Mouse (Mus musculus): ENCODE data around the gene Enthd1. TPM values are rescaled to one million over a fixed set of nuclear protein-coding genes. Genes with fewer than 3 reads are reported as not detected.

Gene Enthd1
- total RNA-seq, 1 experiment from 2014 or later, result not detected

DNA sequence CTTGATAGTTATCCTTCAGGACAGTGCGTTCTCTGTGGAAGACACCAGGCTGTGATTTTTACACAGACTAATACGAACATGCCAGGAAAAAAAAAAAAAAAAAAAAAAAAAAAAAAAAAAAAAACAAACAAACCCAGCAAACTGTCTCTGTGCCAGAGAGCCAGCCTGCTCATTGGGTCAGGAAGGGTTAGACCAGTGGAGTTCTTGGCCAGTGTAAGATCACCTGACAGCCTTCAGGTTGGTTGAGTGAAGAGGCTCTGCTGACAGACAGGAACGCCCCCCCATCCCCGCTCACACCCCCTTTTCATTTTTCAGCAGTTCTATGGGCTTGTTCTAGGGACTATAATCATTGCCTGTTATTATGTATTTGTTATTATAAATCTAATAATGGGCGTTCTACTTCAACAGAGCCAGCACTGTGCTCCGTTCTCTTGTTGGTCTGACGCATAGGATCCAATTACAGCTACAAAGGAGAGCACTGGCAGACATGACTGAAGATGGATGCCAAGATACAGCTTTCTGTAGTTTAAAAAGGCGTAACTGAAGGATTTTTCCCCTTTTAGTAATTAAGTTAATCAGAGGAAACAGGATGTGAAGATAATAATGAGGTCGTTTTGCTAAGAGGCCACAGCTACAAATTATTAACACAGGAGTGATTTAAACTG lies 81.8 kb downstream of the Enthd1 start:
- no peak for DNase-seq

DNA sequence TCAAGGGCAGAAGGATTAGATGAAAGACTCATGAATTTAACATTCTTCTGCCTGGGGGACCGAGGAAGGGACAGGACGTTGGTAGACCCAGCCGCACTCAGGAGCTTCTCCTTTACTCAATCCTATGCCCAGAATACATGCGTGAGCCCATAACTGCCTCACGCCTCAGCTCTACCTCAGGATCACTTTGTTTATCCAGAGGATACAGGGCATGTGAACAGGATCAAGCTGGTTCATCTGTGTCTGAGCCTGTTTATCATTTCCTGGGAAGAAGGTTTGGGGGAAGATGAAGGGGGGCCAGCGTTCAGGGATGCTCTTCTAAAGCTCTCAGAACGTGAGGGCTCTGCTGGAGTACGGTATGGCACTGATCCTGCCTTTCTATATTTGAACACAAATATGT lies 82.6 kb downstream of the Enthd1 start:
- no peak for DNase-seq

DNA sequence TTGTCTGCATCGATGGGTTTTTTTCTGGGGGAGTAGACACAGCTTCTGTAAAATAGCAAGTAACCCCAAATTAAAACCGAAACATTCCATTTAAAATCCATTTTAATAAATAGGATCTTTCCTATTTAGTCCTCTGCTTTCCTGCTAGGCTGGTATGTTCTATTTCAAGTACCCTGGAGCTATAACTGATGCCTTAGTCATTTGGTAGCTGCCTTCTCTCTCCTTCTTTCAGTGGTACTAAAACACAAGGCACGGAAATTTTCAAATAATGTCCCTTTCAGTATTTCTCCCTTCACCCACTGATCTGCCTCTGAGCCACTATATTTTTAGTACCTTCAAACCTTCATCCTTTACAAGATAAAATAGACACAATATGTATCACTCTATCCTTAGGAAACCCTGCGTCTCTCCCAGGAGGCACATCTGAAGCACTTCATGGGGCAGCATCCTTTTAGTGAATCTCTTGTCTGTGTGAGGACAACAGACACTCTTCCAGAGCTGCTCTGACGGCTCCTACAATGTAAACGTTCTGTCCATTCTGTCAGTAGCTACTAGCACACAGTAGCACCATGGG lies 90.4 kb downstream of the Enthd1 start:
- DNase-seq, result no peak

GRCm38 (mm10) chr15:80467876-80468275 lies 97.1 kb downstream of the Enthd1 start:
- DNase-seq, result no peak

DNA sequence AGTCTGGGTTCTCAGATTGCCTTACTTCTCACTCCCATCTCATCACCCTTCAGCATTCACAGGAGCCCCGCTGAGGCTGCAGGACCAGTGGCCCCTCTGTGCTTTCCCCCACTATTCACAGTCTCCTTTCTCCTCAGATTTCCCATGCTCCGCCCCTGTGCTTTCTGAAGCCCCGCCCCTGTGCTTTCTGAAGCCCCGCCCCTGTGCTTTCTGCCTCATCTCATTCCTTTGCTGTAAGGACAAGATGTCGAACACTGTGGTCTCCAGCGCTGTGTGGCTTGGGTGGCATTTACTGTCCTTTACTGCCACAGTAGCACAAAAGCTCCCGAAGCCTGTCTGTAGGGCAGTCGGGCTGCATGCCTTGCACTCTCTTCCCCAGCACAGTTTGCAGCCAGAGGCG lies 102.8 kb downstream of the Enthd1 start:
- DNase-seq, result peak; percentile 27

GRCm38 (mm10) chr15:80461446-80461845 lies 103.5 kb downstream of the Enthd1 start:
- no peak for DNase-seq

DNA sequence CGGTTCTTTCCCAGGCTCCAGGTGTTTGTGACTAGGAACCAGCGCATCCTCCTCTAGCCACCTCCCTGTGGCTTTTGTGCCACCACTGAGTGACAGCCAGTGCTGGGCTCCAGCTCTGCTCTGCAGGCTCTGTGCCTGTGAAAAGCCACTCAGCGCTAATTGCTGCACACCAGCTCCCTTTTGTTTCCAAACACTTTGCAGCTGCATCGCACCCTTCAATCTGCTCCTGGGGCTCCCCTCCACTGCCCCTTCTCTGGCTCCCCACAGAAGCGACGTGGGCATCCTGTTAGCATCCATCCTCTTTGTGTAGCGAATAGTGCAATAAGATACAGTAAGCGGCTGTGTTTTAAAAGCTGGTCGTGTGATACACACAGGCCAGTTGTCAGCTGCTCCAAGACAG lies 104.9 kb downstream of the Enthd1 start:
- no peak for DNase-seq

- no peak for DNase-seq
These were observed 107.0 kb downstream of the Enthd1 start for GRCm38 (mm10) chr15:80457984-80458383.

- peak; percentile 34 for DNase-seq
These were observed 110.5 kb downstream of the Enthd1 start for GRCm38 (mm10) chr15:80454486-80454885.

- no peak for DNase-seq
These were observed 112.5 kb downstream of the Enthd1 start for GRCm38 (mm10) chr15:80452425-80452824.

DNA sequence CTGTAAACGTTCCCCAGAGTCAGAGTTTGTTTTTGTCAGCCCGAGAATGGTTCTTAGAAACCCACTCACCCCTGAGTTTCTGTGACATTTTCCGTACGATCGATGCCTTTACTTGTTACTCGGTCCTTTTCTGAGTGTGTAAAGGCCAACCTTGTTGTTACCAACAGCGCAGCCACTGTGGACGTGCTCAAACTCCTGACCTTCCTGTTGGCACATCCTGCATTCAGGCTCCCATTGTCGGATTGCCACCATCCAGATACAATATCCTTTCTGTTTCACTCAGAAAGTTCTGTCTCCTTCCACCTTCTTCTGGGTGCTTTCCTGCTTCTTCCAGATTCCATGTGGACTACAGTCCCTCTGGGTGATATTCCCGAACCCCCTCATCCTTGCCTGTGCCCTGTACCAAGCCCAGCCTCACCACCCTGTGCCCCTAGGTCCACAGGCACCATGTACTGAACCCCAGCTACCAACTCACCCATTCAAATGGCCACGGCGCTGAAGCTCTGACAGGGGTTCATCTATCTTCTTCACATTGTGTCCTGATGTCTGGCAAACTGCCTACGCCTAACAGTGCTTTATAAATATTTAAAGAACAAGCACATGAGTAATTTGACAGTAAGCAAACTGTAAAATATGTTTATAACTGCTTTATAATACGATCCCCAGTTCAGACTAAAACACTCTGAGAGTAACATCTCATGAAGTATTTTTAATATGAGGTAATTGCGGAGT lies 118.8 kb downstream of the Enthd1 start:
- DNase-seq, result no peak

- DNase-seq, result no peak
These were observed 124.8 kb downstream of the Enthd1 start for GRCm38 (mm10) chr15:80440195-80440594.

DNA sequence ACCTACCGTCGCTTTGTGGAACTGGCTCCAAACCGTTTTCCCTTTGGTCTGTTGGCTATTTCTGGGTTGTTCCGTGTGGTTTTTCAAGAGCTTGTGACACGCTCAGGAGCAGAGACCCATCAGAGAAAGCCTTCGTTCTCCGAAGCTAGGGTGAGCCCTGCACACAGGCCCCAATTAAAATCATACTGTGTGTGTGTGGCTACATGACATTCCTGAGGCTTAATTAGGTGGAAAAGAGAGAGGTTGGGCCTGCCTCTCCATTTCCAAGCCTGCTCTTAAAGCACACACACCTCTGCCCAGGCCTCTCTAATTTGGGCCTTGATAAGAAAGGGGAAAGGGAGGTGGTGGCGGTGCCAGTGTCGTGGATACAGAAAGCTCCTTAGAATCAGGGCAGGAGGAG lies 126.5 kb downstream of the Enthd1 start:
- DNase-seq, result no peak

DNA sequence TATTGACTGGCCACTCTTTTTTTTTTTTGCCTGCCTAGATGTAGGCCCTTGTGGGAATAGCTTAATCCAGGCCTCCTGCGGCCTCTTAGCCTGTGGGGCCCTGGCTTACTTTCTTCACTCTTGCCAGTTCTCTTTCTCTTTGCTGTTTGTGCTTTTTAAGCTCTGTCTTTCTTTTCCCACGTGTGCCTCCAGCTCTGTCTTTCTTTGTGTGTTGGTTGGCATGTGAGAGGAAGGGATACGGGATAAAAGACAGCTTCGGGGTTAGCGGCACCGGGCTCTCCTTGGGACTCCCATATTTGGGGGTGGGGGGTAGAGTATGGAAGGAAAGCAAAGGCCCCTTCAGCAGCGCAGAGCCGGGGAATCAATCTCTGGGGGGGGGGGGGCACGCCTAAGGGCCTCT lies 127.0 kb downstream of the Enthd1 start:
- no peak for DNase-seq

DNA sequence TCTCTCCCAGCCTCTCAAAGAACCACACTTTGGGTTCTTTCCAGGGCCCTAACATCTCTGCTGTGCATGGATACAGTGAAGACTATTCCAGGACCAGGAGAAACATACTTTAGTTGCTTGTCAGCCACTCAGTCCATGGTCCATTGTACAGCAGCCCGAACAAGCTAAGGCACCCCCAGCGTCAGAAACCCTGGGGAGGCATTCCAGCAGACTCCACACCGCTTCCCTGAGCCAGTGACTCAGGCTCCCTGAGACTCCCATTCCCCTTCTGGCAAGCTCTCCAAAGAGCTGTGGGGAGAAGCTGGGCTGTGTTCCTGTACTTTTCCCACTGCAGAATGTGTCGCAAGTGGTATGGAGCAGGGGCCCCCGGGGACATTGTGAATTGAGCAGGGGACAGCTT lies 128.0 kb downstream of the Enthd1 start:
- DNase-seq, result no peak

GRCm38 (mm10) chr15:80430324-80430723 lies 134.6 kb downstream of the Enthd1 start:
- DNase-seq, result no peak

GRCm38 (mm10) chr15:80418146-80418545 lies 146.8 kb downstream of the Enthd1 start:
- DNase-seq, result no peak

GRCm38 (mm10) chr15:80417066-80417465 lies 147.9 kb downstream of the Enthd1 start:
- peak; percentile 59 for DNase-seq

GRCm38 (mm10) chr15:80415132-80415531 lies 149.8 kb downstream of the Enthd1 start:
- DNase-seq, result no peak

DNA sequence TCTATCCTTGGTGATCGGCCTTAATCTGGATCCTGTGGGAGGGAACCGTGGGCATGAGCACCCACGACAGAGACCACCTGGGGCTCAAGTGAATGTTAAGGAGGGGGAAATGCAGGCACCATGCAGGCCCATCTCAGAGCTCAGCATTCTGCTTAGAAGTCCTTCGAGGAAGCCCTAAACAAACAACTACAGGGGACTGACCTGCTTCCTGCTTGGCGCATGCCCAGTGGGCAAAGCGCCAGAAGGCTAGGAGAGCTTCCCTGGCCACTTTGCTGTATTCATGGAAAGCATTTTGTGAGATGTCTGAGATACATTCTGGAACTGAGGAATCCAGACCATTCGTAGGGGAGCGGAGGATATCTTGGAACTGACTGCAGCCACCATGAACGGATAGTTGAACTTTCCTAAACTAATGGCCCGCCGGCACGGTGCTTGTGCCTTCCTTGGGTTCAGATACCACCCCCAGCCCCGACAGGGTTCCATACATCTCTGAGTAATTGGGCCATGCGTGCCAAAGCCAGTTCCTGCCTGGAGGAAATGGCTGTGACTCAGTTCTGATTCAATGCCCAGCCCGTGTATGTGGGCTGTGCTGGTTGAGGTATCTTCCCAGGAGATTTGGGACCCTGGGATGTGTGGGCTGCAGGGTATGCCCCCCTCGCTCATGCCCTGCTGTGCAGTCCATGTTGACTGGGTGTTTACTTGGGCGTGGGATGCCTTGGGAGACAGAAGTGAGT lies 150.8 kb downstream of the Enthd1 start:
- DNase-seq, result peak; percentile 23

DNA sequence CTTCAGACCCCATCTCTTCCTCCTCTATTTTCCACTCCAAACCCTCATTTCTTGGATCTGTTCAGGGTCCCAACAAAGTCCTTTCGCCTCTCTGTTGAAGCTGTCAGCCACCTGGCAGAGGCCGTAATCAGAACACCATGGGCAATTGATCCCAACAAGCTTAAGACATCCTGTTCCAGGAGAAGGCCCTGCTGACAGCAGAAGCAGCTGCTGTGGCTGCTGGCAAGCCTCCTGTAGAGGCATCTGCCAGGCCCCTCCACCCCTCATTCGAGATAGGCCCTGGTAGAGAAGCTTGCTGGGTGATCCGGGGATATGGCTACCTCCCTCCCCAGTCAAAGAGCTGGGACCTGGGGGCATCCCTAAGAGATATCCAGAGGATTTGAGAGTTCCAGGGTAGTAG lies 151.9 kb downstream of the Enthd1 start:
- no peak for DNase-seq

- no peak for DNase-seq
These were observed 154.3 kb downstream of the Enthd1 start for GRCm38 (mm10) chr15:80410661-80411060.

GRCm38 (mm10) chr15:80407873-80408272 lies 157.1 kb downstream of the Enthd1 start:
- DNase-seq, result no peak
